Mouse (Mus musculus) olfactory bulb, adult 2 months (tissue): ENCODE results near the gene Nucb1.

Experiments
- CTCF ChIP-seq: fragments of 200-500 bp; IDR thresholded peaks from 2 replicates; pipeline ENCODE4 v1.5.1; 2012; ENCODE audit warnings: low read depth, mild to moderate bottlenecking, low read length, moderate library complexity; ENCODE audit not compliant: insufficient read depth
- POLR2A ChIP-seq: fragments of 200-500 bp; IDR thresholded peaks from 2 replicates; pipeline ENCODE4 v1.6.1; 2012; ENCODE audit warnings: mild to moderate bottlenecking, low read depth, low read length, moderate library complexity; ENCODE audit not compliant: insufficient read depth

GRCm38 (mm10) chr7:45520605-45521004 lies 10.4 kb upstream of the Nucb1 start:
- no peak for TF ChIP-seq CTCF
- TF ChIP-seq POLR2A, result no peak
